Mouse (Mus musculus) spleen, postnatal 36 days (tissue): ENCODE measurements around the gene Eno2.

ENCODE experiments used
- DNase-seq, 2 experiments: peaks; one replicate each; pipeline ENCODE4 v3.0.0; 2022; ENCODE audit warnings: low spot score in 2 of 2, mixed read lengths in 1 of 2

The Eno2 gene

DNA sequence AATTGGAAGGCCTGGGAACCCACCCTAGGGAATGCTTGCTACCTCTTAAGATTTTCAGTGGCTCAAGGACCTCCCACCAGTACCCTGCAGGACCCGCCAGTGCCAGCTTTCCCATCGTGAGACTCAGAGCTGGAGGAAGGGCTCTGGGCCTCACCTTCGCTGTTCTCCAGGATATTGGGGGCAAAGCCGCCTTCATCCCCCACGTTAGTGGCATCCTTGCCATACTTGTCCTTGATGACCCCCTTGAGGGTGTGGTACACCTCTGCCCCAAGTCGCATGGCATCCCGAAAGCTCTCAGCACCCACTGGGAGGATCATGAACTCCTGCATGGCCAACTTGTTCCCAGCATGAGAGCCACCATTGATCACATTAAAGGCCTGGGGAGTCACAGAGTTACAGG lies 3.5 kb downstream of the Eno2 start:
- DNase-seq = no peak

DNA sequence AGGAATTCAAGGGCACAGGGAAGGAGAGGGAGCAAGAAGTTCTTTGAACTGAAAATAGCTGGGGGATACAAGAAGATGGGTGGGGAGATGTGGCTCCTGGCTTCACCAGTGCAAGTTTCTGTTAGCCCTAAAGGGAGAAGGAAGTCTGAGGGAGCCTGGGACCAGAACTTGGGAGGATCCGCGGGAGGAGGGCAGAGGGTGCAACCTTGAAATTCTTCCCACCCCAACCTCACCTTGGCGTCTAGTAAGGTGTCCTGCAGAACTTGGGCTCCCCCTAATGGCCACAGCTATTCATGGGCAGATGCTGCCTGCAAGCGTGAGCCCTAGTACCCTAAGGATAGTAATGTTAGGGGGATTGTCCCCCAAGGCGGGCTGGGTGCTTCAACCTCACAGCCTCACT lies 10.2 kb downstream of the Eno2 start:
- peak; percentile 79 to 82 for DNase-seq

DNA sequence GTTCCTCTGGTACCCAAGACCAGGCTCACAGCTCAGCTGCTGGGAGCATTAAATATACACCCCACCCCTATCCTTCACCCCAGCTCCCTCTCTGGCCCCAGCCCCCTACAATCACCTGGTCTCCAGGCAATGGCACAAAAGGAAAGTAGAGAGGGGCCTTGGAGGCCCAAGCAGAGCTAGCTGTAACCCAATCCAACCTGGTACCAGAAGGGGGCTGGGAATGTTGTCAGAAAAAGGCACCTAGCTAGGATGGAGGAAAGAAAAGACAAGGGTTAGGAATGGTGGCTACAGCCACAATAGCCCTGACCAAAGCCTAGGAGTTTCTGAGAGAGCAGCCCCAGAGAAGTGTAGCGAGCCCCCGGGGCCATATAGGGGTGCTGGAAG lies 10.6 kb downstream of the Eno2 start:
- no peak for DNase-seq

DNA sequence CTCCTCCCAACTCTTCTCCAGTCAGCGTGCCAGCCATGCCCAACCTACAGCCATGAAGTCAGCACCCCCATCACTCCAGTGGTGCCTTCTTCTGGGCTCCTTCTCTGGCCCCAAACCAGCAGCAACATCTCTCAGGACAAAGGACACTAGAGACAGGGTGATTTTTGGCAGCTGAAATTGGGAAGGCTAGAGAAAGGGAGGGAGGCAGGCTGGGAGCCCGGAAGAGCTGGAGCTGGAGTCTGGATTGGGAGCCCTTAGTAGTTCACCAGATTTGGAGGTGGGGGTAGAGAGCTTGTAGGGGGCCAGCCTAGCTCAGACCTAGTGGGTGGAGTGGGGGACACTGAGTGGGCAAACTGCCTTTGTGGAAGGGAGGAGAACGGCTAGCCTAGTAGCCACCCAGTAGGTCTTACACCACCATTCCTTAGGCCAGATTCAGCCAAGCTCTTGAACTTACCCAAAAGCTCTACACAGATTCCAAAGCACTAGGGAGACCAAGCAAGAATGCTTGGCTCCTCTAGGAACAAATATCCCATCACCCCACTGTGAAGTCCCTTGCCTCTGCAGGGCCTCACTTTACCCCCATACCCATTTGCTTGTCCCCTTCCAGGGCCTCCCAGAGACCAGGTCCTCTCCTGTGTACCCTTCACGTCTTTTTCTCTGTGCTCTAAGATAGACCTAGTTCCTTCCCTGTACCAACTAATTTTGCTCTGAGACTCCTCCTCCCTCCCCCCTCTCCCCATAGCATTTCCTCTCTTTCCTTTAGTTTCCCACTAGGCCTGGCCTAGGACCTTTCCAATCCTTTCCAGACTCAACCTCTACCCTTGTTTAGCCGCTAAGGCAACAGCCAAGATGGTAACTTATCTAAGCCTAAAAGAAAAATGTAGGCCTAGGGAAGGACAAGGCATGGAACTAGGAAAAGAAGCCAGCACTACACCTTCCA lies 11.3 kb downstream of the Eno2 start:
- no peak for DNase-seq

DNA sequence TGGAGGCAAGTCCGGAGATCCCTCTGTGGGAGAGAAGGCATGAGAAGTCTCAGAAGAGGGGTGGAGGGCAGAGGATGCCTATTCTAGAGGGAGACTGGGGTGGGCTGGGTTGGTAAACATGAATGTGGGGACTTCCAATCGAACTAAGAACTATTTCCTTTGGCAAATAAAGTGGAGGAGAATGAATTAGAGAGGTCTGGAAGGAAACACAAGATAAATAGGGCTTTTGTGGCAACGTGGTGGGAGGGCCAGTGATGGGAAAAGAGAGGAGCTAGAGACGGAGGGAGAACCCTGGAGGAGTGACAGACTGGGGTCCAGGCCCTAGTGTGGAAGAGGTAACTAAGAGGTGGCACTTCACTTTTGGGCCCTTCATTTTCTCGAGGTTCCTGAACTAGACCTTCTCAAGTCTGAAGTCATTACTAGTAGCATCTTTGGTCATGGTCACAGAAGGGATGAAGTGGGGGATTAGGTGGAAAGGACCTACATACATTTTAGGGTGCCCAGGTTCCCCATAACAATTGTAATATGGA lies 12.1 kb downstream of the Eno2 start:
- DNase-seq = no peak

DNA sequence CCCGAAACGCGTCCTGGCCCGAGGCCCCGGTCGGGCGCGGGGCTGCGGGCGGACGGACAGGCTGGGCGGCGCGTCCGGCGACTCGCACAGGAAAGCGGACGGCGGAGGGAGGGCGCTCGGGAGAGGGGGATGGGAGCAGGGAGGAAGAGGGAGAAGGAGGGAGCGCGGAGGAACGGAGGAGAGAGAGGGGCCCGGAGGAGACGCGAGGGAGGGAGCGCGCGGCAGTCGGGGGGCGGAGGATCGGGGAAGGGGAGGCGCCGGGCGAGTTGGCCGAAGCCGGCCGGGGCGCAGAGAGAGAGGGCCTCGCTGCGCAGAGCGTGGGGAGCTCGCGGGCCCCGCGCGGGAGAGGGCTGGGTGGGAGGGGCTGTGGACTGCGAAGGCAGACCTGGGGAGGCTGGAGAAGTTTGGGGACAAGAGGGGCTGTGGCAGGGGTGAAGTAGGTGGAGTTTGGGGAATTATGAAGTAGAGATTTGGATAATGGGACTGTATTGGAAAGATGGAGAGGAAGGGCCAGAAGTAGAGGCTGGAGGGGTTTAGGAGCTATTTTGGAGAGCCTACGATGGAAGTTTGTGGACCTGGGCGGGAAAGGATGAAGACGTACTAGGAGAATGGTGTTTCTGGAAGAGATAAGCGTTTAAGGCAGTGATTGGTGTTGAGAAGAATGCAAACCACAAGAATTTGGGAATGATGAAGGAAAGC lies 12.7 kb downstream of the Eno2 start:
- peak in 1 of 2 experiments; percentile 50 for DNase-seq

DNA sequence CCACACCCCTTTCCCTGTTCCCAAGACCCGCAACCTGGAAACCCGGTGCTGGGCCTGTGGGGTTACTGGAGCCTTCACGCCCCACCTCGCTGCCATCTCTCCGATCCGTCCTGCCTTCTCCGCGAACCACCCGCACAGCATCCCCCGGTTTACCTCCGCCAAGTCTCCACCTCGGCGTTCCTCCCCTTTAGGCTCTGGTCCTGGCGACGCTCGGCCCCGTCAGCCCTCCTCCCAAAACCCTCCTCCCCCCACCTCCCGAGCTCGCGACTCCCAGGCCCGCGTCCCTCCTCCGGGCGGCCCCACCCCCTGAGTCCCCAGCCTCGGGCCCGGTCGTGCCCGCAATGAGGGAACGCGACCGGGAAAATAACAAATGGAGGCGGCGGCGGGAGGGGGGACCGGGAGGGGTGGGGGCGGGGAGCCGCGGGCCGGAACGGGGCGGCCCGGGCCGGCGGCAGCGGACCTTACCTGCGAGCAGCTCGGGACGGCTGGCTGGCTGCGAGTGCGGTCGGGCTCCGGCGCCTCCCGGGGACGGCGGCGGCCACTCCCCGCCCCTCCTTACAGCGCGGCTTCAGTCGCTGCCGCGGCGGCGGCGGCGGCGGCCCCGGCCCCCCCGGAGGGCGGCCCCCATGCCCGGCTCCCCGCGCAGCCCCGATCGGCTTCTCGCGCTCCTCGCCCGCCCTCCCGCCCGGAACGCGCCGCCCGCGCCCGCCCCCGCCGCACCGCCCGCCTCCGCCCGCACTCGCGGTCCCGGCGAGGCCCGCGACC lies 13.5 kb downstream of the Eno2 start, which contains the start of the genes Gm45234 and Atn1:
Gene Gm45234 (minus strand): TSS at position 191 of the 765 bp plus-strand sequence.
Gene Atn1 (minus strand): TSS at position 694 of the 765 bp plus-strand sequence.
- DNase-seq = no peak

DNA sequence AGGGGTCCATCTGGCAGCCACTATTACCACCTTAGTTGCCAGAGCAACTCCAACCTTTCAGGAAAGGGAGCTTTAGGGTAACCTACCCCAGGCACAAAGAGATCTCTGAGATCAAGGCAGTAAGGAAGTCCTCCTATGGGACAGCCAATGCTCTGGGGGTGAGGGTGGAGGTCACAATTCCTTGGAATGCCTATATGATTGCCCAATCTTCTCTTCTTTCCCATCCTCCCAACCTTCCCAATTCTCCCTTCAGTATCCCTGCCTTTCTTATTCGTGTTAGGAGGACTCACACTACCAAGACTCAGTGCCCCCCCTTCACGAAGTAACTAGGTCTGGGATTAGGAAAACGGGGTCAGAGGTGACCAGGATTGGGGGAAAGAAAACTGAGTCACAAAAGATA lies 14.2 kb downstream of the Eno2 start:
- DNase-seq = no peak

DNA sequence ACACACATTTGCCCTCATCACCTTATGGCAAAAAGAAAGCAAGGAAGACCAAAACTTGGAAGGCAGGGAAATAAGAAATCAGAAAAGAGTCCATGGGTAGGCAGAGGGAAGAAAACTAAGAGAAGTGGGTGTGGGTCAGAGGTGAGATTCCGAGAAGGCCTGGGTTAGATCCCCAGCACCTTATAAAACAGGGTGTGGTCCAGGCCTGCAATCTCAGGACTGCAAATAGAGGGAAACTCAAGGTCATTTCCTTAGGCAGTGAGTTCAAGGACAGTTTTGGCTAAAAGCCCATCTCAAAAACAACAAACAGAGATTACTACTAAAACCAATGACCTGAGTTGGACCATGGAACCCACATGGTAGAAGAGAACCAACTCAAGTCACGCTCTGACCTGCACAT lies 15.6 kb downstream of the Eno2 start:
- DNase-seq = no peak

DNA sequence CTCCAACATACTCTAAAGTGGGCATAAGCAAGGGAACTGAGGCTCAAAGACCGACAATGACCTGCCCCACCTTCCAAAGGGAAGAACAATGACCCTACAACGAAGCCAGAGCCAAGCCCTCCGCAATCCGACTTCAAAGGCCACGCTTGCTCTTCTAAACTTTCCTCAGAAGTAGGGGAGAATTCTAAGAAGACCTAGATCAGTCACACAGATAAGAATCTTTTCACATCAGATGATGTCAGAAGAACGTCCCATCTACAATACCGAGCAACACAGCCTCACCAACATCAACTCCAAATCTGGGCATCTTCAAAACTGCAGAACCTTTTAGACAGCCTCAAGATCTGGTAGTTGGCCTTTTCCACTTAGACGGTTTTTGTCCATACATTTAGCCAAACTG lies 19.1 kb downstream of the Eno2 start:
- DNase-seq = no peak

DNA sequence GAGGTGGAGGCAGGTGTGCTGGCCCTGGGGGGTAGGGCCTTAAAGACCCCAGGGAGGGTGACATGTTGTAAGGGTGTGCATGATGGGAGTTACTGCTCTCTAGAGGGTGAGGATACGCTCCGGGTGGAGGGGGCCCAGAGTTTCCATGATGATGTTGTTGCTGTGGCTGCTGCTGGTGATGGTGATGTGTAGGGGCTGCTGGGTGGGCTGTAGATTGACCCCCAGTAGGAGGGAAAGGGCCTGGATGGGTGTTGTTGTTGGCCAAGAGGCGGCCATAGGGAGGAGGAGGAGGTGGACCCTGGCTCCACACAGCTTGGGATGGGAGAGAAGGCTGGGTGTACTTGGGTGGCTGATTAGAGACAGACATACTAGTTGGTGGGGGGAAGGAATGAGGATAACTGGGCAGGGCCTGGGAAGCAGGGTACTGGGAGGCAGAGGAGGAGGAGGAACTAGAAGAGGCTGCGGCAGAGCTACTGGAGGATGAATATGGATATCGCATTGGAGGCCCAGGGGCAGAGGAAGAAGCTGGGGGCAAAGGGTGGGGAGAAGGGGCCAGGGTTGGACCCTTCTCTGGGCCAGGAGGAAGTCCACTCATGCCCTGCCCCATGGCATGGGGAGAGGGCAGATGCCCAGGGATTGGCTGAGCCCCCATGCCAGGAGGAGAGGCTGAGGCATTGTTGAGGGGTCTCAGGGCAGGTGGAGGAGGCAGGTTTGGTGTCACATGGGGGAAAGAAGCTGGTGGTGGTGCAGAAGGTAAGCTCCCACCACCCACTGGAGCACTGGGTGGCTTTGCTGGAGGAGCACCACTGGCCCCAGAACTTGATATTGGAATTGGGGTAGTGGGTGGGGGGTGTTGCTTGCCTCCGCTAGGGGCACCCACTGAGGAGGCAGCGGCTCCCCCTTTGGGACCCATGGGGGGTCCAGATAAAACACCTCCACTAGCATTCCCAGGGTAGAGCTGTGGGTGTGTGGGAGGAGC lies 22.5 kb downstream of the Eno2 start:
- no peak for DNase-seq

DNA sequence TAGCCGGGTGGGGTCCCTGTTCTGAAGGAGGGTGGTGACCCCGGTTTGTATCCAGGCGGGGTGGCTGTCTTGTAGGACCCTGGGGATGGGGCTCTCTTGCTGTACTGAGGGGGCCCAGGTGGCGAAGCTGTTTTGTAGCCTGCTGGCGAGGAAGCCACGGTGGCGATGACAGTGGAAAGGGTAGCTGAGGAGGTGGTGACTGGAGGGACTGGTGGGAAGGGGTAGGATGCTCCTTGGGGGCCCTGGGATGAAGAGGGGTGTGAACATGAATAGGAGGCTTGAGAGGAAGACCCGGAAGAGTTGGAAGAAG lies 23.2 kb downstream of the Eno2 start:
- DNase-seq = no peak

DNA sequence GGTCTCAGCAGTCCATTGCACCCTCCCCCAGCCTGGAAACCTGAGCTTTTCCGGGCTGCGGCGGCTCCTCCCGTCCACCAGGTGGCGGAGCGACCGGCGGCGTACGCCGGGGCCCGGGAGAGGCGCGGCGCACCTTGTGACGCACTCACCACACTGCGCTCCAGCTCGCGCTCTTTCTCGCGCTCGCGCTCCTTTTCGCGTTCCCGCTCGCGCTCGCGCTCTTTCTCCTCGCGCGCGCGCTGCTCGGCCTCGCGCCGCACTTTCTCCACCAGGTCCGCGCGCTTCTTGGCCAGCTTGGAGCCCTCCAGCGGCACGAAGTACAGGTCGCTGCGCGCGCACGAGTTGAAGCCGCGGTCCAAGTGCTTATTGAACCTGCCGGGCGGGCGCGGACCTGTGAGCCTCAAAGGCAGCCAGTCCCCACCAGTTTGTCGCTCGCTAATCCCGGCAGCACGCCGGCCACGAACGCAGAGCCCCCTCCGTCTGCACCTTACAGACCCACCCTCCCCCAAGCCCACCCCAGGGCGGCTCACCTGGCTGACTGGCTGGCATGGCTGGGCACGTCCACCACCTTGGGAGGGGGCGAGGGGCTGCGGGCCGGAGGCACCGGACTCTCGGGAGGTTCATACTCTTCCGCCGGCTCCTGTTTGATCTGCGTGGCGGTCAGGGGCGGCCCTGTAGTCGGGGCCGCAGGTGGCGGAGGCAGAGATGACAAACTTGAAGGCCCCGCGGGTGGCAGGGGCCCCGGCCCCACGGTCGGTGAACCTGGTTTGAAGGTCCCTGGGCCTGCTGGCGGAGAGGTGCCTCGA lies 23.8 kb downstream of the Eno2 start:
- peak; percentile 93 to 94 for DNase-seq

DNA sequence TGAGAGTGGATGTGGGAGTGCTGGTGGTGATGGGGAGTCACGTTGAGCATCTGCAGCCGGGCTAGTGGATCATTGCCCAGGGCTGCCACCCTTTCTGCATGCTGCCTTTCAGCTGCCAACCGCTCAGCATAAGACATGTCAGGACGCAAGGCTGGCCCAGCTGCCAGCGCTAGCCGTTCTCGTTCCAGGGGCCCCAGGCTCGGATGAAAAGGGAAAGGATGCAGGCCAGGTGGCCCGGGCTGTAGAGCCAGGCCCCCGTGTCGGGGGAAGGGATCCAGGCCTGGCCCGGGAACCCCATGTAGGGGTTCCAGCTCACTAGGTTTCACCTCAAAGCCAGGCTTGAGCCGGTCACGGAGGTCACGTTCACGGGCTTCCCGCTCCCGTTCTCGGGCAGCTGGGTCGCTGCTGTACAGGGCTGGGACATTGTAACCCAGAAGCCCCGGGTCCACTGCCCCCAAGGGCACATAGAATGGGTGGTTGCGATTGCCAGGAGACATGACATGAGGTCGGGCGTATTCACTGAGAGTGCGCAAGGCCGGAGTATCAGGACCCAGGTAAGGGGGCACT lies 24.6 kb downstream of the Eno2 start:
- no peak for DNase-seq

DNA sequence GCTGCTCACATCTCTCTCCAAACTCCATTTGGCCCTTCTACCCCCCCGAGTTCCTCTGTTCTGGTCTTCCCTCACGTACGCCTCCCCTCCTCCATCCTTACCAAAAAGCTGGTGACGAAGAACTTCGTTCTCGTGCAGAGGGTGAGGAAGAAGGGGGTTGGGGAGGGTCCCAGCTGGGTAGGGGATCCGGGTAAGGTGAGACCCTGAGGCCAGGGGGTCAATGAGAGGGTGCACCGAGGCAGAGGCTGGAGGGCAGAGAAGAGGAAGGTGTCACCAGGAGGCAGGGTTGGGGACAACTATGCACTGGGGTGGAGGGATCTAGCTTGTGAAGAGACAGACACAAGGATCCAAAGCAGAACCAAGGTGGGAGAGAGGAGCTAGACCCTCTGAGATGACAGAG lies 25.8 kb downstream of the Eno2 start:
- no peak for DNase-seq

DNA sequence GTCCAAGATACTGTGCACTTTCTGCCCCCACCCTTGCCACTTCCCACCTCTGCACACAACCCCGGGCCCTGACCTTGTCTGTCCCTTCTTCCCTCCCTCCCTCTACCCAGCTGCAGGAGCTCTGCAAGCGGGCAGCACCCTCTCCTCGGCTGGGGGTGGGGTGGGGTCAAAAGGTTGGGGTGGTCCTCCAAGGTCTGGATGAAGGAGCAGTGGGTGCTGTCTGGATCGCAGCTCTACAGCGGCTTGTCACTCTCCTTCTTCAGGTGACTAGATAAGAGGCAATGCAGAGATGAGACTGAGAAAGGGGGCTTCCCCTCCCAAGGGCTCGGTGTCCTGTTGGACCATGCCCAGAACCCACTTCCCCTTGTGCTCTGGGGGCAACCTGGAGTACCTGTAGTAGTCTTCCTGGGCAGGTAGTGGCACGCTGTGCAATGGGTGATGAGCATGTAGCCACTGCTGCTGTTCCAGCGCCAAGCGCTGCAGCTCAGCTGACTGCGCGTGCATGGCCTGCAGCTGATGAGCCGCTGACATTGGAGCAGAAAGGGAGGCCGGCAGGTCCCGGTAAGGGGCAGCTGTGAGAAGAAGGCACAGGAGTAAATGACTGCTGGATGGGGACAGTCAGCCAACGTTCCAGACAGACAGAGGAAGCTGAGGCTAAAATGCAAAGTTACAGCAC lies 26.5 kb downstream of the Eno2 start:
- no peak for DNase-seq

DNA sequence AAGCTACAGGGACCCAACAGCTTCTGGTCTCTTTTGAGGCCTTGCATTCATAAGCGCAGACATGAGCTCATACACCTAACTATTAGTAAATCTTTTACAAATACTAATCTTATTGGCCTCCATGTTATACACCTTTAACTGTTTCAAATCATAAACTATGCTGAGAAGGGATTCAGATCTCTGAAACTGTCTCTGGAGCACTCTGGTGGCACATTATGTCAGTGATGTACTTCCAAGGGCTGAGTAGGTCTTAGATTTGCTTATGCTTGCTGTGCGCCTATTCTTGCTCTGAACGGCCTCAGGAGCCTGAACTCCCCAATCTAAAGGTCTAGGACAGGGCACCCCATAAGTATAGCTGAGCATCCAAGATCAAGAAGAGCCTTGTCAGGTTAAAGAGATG lies 27.6 kb downstream of the Eno2 start:
- no peak for DNase-seq

DNA sequence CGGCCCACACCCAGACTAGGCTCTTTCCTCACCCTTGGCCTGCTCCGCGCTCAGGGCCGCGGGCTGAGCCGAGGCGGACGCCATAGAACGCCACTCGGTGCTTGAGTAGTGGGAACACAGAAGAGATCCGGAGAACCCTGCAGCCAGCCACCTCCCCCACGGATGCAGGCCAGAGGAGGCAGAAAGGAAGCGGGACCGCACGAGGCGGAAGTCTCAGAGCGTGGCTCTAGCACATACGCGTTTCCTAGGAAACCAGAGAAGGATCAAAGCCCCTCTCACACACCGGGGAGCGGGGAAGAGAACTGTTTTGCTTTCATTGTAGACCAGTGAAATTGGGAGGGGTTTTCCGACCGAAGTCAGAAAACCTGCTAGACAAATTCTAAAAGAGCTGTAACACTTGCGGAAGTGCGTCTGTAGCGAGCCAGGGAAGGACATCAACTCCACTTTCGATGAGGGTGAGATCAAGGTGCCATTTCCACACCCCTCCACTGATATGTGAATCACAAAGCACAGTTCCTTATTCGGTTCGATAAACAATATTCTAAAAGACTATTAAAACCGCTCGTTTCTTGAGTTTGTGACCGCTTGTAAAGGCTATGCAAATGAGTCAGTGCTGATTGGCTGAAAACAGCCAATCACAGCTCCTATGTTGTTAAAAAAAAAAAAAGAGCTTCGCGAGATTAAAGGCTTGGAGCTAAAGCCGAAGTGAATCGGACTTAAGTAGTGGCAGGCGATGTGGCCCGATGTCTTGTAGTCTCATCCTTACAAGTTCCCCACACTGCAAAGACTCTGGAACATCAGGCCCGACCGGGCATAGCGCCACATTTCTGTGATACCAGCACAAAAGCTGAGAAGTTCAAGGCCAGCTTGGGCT lies 28.3 kb downstream of the Eno2 start, which contains the start of gene Grcc10:
Gene Grcc10 (minus strand): TSS at position 487 of the 874 bp plus-strand sequence.
- peak; percentile 89 to 91 for DNase-seq
